Mouse (Mus musculus) thymus, postnatal 25 days (tissue): ENCODE results near the gene Fam204a.

Source experiments
- DNase-seq: peaks from one replicate; pipeline ENCODE4 v3.0.0; 2022

The Fam204a gene

DNA sequence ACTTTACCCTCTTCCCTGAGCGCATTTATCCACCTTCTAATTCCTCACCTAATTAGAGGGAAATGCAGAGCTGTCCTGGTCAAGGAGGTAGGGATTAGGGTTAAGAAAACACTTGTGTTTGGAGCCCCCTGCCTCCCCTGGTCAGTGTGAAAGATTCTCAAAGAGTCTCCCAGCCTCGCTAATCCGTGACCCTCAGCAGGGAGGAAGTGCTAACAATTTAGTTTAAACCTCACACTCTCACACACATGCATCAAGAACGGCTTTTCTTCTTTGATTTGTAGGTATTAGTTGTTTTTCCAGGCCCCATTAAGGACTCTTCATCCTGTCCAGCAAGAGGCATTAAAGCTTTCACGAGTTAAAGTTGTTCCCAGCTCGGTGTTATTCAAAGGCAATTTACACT lies 66.7 kb downstream of the Fam204a start:
- DNase-seq, result no peak

DNA sequence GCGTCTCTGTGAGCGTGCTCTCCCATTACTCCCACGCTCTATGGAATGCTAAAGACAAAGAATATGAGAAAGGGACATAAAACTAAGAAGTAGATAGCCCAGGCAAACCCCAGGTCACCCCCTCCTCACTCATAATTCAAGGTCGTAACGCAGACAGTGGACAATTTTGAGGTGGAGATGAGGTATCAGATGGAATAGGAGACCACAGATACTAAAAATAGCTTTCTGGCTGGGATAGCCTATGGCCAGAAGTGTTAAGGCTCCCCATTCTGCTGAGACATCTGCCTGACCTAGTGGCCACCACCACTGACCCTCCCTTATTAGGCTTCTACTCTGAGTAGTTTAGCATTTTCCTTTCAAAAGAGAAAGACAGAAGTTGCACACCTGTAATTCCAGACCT lies 71.2 kb downstream of the Fam204a start:
- no peak for DNase-seq

DNA sequence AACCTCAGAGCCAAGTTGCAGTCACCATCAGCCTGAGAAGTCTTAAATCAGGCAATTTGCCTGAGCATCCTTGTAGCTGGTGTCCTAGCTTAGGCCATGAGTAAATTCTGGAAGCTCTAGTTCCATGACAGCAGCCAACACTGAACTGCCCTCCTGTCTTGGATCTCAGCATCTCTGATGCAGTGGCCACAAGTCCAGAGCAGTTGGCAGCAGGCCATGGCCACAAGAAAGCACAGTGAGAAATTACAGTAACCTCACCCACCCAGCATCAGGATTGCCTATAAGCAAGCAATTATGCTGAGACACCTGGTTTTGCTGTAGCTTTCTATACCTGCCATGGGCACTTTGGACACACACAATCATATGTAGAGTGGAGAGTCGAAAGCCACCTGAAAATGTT lies 73.4 kb downstream of the Fam204a start:
- DNase-seq, result no peak

DNA sequence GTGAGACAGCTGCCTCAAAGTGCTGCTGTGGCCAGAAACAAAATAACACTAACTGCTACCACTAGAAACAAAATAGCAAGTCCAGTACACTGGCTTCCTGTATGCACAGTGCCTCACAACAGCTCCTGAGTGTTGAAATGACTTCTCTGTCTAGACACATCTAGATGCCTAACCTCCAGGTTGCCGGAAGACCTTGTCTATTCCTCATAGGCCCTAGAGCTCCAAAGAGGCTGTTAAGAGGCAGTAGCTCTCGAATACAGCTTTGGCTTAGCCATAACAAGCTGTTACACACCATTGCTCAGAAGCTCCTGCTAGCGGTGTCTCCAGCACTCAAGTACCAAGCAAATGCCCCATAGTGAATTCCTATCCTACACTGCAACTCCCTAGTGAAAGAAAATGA lies 76.4 kb downstream of the Fam204a start:
- no peak for DNase-seq

DNA sequence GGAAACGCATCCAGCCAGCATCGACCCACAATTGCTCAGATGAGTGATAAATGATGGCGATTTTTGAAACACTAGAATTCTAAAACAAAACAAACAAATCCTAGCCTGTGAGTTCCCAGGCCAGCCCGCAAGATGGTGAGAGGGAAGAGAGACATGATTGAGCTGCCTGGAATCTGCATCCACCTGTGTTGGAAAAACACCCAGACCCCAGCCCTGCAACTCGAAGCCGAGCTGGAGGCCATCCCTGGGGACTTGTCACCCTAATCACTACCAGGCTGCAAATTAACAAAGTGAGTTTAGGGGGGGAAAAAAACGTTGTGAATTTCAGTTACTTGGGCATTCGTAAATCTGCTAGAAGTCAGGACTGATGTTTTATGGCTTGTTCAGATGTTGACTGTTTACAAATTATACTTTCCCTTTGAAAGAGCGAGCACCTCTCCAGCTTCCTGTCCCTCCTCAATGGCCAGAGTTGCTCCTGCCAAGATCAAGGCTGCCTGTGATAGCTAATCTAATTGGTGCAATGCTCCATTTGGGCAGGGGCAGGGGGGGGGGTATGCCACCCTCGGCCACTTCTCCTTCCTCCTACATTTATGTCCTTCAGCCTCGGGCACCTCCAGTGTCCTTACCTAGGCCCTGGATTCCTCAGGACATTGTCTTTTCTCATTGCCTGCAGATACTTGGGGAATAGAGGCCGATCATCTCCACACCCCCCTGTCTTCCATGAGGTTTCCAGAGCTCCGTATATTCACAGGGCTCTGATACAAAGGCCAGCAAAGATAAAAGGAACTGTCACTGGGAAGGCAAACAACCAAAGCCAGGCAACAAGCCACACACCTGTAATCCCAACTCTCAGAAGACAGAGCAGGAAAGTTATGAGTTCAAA lies 77.2 kb downstream of the Fam204a start:
- DNase-seq, result no peak
